Mouse (Mus musculus) limb, embryonic 14.5 days (tissue): ENCODE measurements around the gene Plekha7. TPM values are rescaled to one million over a fixed set of nuclear protein-coding genes. Genes with fewer than 3 reads are reported as not detected.

Experiments
- ATAC-seq: fragments of 200-750 bp; cut with Nextera tagmentation; 2 replicates; pipeline ENCODE4 v1.8.0; 2017; ENCODE audit warnings: low read depth, moderate number of reproducible peaks, moderate TSS enrichment; ENCODE audit not compliant: low FRiP score
- DNase-seq: peaks from one replicate; pipeline ENCODE4 v3.0.0-alpha.2; 2015; ENCODE audit warnings: low spot score
- H3K27ac ChIP-seq: fragments of 300-500 bp; sonication (generic); replicated peaks from 2 replicates; pipeline ENCODE4 v1.5.1; 2014; ENCODE audit warnings: low read depth, mild to moderate bottlenecking, low read length, moderate library complexity, mixed read lengths
- H3K27me3 ChIP-seq: fragments of 300-500 bp; sonication (generic); 2 replicates; pipeline ENCODE4 v1.6.1; 2014; ENCODE audit warnings: low read length, mixed read lengths; ENCODE audit not compliant: control insufficient read depth, insufficient read depth
- H3K36me3 ChIP-seq: fragments of 300-500 bp; sonication (generic); 2 replicates; pipeline ENCODE4 v1.6.1; 2014; ENCODE audit warnings: mild to moderate bottlenecking, low read length, moderate library complexity, mixed read lengths; ENCODE audit not compliant: control insufficient read depth, insufficient read depth
- H3K4me1 ChIP-seq: fragments of 300-500 bp; sonication (generic); 2 replicates; pipeline ENCODE4 v1.6.1; 2014; ENCODE audit warnings: antibody characterized with exemption, low read length, mixed read lengths; ENCODE audit not compliant: control insufficient read depth, insufficient read depth
- H3K4me2 ChIP-seq: fragments of 300-500 bp; sonication (generic); replicated peaks from 2 replicates; pipeline ENCODE4 v1.6.1; 2014; ENCODE audit warnings: low read depth, mild to moderate bottlenecking, low read length, moderate library complexity; ENCODE audit not compliant: severe bottlenecking
- H3K4me3 ChIP-seq: fragments of 300-500 bp; sonication (generic); replicated peaks from 2 replicates; pipeline ENCODE4 v1.5.1; 2014; ENCODE audit warnings: low read length
- H3K9ac ChIP-seq: fragments of 300-500 bp; sonication (generic); 2 replicates; pipeline ENCODE4 v1.6.1; 2014; ENCODE audit warnings: mild to moderate bottlenecking, low read depth, low read length, moderate library complexity; ENCODE audit not compliant: severe bottlenecking
- H3K9me3 ChIP-seq: fragments of 300-500 bp; sonication (generic); 2 replicates; pipeline ENCODE4 v1.6.1; 2016; ENCODE audit warnings: low read length; ENCODE audit not compliant: control insufficient read depth
- POLR2A ChIP-seq: fragments of 200-500 bp; IDR thresholded peaks from 2 replicates; pipeline ENCODE4 v1.8.0; 2012; ENCODE audit warnings: inconsistent platforms, mild to moderate bottlenecking, moderate library complexity, borderline replicate concordance; ENCODE audit not compliant: insufficient read depth, insufficient read length; ENCODE audit errors: extremely low read depth
- WGBS: fragments of 180-500 bp; shearing (Covaris S2); extraction: QIAGEN DNeasy Blood & Tissue Kit; methylation state at CpG from one replicate; pipeline ENCODE4 v1.1.7; 2014; 5-methylcytosine and 5-hydroxymethylcytosine counted together
- polyA plus RNA-seq, 2 experiments: library from polyadenylated mRNA; depleted of rRNA in 1 of 2; stranded (reverse) in 1 of 2; unstranded in 1 of 2; fragments of >200 nt; fragmentation: Nextera tagmentation in 1 of 2; extraction: Ambion mirVana in 1 of 2; gene quantifications; 2 replicates each; pipeline versions ENCODE4 v1.2.1 to v1.2.3; 2012 to 2014

The Plekha7 gene
- polyA plus RNA-seq, 2 experiments = 9.9 to 14.3 TPM

DNA sequence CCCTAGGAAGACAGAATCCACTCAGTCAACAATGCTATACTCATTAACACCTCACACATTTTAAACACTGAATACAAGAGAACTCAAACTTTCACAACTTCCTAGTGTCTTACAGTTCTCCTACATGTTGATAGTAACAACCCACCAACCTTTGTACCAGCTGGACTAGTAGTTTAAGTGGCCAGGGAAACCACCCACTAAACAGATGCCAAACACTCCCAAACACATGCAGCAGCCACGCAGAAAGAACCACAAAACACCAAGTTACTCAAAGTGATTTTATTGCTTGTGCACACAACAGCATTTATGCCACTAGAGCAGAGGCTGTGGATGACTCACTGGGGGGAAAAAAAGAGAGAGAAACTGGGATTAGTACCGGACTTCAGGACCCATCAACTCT, 23.1 kb upstream of the Plekha7 start:
- DNase-seq = no peak
- Histone ChIP-seq H3K9ac (no peak overlapping the region), H3K27ac (no peak overlapping the region), H3K4me2 (no peak overlapping the region), H3K36me3 (peaks cover 43% of the 10 kb centered on the region), H3K4me1 (peaks cover 7% of the 10 kb centered on the region; the same call in 1 of the 2 replicates), H3K4me3 (no peak overlapping the region), H3K27me3 (no peaks in the 10 kb centered on the region), H3K9me3 (no peaks in the 10 kb centered on the region)
- no peak for TF ChIP-seq POLR2A
- 91% methylated on average over 2 of the region's 2 CpGs for WGBS
- ATAC-seq = no peak

DNA sequence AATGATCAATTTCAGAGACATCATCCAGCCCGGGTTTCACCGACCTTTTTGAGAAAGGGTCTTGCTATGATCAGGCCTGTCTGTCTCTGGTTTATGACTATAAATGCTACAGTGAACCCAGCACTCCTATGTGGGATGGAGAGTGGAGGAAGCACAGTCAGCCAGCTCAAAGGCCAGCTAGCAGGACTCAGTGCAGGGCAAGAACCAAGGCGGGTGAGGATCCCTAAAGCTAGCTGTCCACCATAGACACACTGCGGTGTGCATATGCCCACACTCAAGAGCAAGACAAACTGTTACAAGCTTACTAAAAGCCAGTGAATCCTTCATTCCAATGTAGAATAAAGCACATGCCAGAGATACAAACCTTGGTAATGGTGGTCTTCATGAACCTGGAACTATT, 21.7 kb upstream of the Plekha7 start:
- ATAC-seq = no peak
- no peak for TF ChIP-seq POLR2A
- Histone ChIP-seq H3K4me2 (no peak overlapping the region), H3K9ac (no peak overlapping the region), H3K27ac (no peak overlapping the region), H3K4me1 (peaks cover 4% of the 10 kb centered on the region; the same call in 1 of the 2 replicates), H3K27me3 (no peaks in the 10 kb centered on the region), H3K4me3 (no peak overlapping the region), H3K9me3 (no peaks in the 10 kb centered on the region), H3K36me3 (peaks cover 43% of the 10 kb centered on the region)
- DNase-seq = no peak
- WGBS = 85% methylated on average over 4 of the region's 4 CpGs

DNA sequence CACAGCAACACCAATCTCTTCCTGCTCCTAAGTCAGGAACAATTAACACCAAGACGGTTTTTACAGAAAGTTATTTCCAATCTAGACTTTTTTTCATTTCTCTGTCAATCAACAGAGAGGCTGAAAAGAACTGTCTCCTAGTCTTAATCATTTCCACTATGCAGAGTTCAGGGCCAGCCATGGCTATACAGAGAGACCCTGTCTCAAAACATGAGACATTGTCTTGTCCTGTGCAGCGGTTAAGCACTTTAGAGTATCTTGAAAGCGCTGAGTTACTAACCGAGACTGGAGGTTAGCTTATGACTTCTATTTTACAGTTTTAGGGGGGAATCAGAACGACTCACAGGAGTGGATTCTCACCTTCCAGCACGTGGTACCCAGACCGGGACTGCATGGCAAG, 20.6 kb upstream of the Plekha7 start:
- ATAC-seq (no peak), DNase-seq (no peak)
- H3K36me3 ChIP-seq = peaks cover 43% of the 10 kb centered on the region
- H3K4me1 ChIP-seq = peaks cover 2% of the 10 kb centered on the region; the same call in 1 of the 2 replicates
- H3K27ac ChIP-seq = no peak overlapping the region
- H3K9me3 ChIP-seq = no peaks in the 10 kb centered on the region
- H3K27me3 ChIP-seq = no peaks in the 10 kb centered on the region
- WGBS = 73% methylated on average over 7 of the region's 7 CpGs
- H3K4me3 ChIP-seq = no peak overlapping the region
- TF ChIP-seq POLR2A = no peak
- H3K4me2 ChIP-seq = no peak overlapping the region
- no peak overlapping the region for H3K9ac ChIP-seq

DNA sequence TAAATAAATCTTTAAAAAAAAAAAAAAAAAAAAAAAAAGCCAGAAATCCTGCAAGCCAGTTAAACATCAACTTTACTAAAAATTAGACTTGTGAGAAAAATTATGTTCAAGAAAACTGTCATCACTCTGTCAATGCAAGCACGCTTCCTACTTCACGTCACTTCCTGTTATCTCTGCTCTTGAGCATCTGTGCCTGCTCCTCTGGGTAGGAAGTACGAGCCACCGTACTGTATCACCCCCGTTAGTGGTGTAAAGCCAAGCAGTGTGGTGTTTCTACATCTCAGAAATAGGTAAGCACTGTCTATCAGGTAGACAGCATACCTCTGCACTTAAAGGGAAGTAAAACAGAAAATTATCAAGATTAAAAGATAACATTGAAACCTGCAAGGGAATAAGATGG, 19.7 kb upstream of the Plekha7 start:
- no peak for TF ChIP-seq POLR2A
- H3K9ac ChIP-seq = no peak overlapping the region
- no peaks in the 10 kb centered on the region; the same call in 1 of the 2 replicates for H3K4me1 ChIP-seq
- ATAC-seq (no peak), DNase-seq (no peak)
- H3K36me3 ChIP-seq = peaks cover 43% of the 10 kb centered on the region
- no peaks in the 10 kb centered on the region for H3K27me3 ChIP-seq
- H3K9me3 ChIP-seq = no peaks in the 10 kb centered on the region
- 89% methylated on average over 5 of the region's 5 CpGs for WGBS
- no peak overlapping the region for H3K4me2 ChIP-seq
- H3K4me3 ChIP-seq = no peak overlapping the region
- H3K27ac ChIP-seq = no peak overlapping the region

DNA sequence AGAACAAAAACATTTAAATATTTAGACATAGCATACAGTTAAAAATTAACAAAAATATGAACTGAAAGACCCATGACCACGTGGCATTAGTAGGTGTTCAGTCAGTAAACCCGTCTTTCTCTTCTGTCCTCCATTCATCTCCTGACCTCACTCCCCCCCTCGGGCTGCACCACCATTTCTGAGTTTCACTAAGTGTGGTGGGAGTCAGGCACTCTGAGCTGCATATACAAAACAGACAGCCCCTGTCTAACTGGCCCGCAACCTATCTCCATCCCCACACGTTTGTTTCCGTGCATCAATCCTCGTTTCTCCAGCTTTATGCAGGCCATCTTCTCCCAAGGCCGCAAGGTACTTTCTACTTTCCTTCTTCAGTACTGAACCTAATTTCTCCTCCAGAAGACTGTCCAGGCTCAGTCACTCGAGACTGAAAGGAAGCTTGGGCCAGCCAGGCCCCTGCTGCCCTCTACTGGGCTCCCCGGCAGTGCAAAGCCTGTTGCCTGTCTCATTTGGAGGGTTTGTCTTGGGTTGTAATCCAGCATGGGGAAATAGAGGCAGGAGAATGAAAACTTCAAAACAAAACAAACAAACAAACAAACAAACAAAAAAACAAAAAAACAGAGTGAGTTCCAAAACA, 15.3 kb upstream of the Plekha7 start:
- 31% methylated on average over 10 of the region's 10 CpGs for WGBS
- Histone ChIP-seq H3K9ac (no peak overlapping the region), H3K27ac (no peak overlapping the region), H3K27me3 (no peaks in the 10 kb centered on the region), H3K4me3 (no peak overlapping the region), H3K4me1 (no peaks in the 10 kb centered on the region), H3K4me2 (no peak overlapping the region), H3K36me3 (peaks cover under 1% of the 10 kb centered on the region; the same call in 1 of the 2 replicates), H3K9me3 (no peaks in the 10 kb centered on the region)
- peak; percentile 75; the same call in 1 of the 2 replicates for ATAC-seq
- no peak for TF ChIP-seq POLR2A
- peak; percentile 81 for DNase-seq
